Mouse (Mus musculus): Measurements from ENCODE around the gene Jhy.

GRCm38 (mm10) chr9:40949039-40949615 lies 14.8 kb downstream of the Jhy start:
- TF ChIP-seq CTCF (IDR thresholded peaks at IDR 0.05; ENCODE audit: borderline replicate concordance, insufficient read depth, low read depth, low read length) (no peak), POLR2A (IDR thresholded peaks at IDR 0.05; ENCODE audit: borderline replicate concordance, insufficient read depth, low read length) (no peak)

All from cerebellum, adult 2 months (tissue).